Mouse (Mus musculus) bone marrow, adult 2 months (tissue): ENCODE measurements around the gene Alyref. TPM values are rescaled to one million over a fixed set of nuclear protein-coding genes. Genes with fewer than 3 reads are reported as not detected.
"Not testable (repeated sequence)": the region's sequence is repeated elsewhere in the genome, so short reads cannot be mapped to it uniquely, and the experiment has no call there.

Source experiments
- H3K27ac ChIP-seq: fragments of 200-500 bp; 2 replicates; pipeline ENCODE4 v1.5.1; 2012; ENCODE audit warnings: low read depth, mild to moderate bottlenecking, control low read depth, inconsistent platforms, low read length; ENCODE audit not compliant: control insufficient read depth, poor library complexity, insufficient read depth
- H3K4me1 ChIP-seq: fragments of 200-500 bp; 2 replicates; pipeline ENCODE4 v1.6.1; 2011; ENCODE audit warnings: low read length; ENCODE audit not compliant: control insufficient read depth, insufficient read depth
- H3K4me3 ChIP-seq: fragments of 200-500 bp; replicated peaks from 2 replicates; pipeline ENCODE3; 2011; ENCODE audit warnings: mild to moderate bottlenecking, low read depth, low read length, control low read depth; ENCODE audit not compliant: control insufficient read depth
- CTCF ChIP-seq: fragments of 200-500 bp; IDR thresholded peaks from 2 replicates; pipeline ENCODE4 v1.5.1; 2011; ENCODE audit warnings: low read length, control low read depth; ENCODE audit not compliant: control insufficient read depth, insufficient read depth
- POLR2A ChIP-seq: fragments of 200-500 bp; IDR thresholded peaks from 2 replicates; pipeline ENCODE4 v1.6.1; 2011; ENCODE audit warnings: low read depth, mild to moderate bottlenecking, control low read depth, low read length, borderline replicate concordance; ENCODE audit not compliant: control insufficient read depth
- WGBS: fragments of 180-500 bp; shearing (Covaris S2); methylation state at CpG from one replicate; pipeline ENCODE4 v1.1.7; 2018; 5-methylcytosine and 5-hydroxymethylcytosine counted together
- polyA plus RNA-seq: library from polyadenylated mRNA; stranded (reverse); fragments of >200 nt; gene quantifications from 2 replicates; pipeline ENCODE4 v1.2.4, GENCODE M21; 2011; ENCODE audit warnings: low replicate concordance; ENCODE audit not compliant: missing spikeins, insufficient read depth, insufficient read length

Gene Alyref
- polyA plus RNA-seq, 1 experiment, result 174 TPM

DNA sequence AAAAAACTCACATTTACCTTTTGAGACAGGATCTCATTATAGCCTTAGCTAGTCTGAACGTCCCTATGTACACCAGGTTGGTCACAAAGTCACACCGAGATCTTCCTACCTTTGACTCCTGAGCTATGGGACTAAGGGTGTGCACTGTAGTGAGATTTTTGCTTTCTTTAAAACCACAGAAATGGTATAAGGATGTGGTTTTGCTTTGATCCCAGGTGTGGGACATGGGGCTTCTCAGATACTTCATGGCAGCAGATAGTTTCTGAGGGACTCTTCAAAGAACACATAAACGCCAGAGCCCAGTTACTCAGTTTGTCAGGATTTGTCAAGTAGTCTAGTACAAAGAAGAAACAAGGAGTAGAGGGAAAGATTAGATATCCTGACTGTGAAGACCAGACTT lies 2.6 kb upstream of the Alyref start:
- Histone ChIP-seq H3K4me1 (peaks cover 6% of the 10 kb centered on the region), H3K27ac (no peak overlapping the region), H3K4me3 (no peak overlapping the region)
- WGBS, result 63% methylated on average over 3 of the region's 3 CpGs
- TF ChIP-seq POLR2A (no peak), CTCF (no peak)

DNA sequence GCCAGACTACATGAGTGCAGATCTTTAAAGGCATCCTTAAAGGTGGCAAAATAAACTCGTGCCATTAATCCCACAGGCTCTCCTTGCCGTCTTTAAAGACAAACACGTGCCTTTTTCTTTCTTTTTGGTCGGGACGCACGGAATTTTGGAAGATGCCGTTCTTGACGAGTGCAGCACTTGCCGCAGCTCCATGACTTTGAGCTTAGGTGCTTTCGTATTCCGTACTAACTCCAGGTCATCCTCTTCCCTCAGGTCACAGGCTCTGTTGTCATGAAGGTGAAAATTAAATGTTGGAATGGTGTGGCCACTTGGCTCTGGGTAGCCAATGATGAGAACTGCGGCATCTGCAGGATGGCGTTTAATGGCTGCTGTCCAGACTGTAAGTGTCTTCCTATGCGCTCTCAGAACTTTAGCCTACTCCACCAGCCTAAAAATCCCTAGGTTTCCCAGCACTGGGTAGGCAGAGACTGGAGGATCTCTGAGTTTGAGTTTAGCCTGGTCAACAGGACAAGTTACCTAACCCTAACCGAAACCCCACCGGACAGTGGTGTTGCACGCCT lies 905 bp upstream of the Alyref start:
- H3K27ac ChIP-seq, result peak overlapping the region; percentile 95
- 43% methylated on average over 17 of the region's 17 CpGs for WGBS
- peaks cover 6% of the 10 kb centered on the region for H3K4me1 ChIP-seq
- TF ChIP-seq CTCF (no peak), POLR2A (no peak)
- peak overlapping the region; percentile 83 for H3K4me3 ChIP-seq

GRCm38 (mm10) chr11:120597240-120598235 lies 627 bp downstream of the Alyref start:
- no peak for TF ChIP-seq POLR2A
- no peak for TF ChIP-seq CTCF
- Histone ChIP-seq H3K27ac (peak overlapping the region; percentile 95), H3K4me1 (peaks cover 6% of the 10 kb centered on the region), H3K4me3 (peak overlapping the region; percentile 95)
- 4% methylated on average over 96 of the region's 99 CpGs for WGBS

DNA sequence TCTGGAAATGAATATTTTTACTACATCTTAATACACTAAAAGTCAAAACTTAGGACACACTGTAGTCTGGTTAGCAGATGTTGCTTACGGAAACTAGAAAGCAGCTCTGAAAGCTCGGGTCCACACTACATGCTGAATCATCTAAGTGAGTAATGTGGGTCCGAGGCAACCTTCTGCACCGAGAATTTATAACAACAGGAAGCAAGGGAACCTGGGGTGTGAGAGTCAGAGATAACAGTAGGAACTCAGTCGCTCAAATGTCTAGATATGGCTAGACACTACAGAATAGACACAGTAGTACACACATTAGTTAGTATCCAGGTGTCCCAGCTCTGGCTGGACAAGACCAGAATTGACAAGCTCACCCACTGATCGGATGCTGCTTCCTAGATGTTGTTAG lies 9.6 kb downstream of the Alyref start:
- Histone ChIP-seq H3K4me3 (no peak overlapping the region), H3K27ac (no peak overlapping the region), H3K4me1 (no peaks in the 10 kb centered on the region)
- WGBS, result 34% methylated on average over 6 of the region's 6 CpGs
- TF ChIP-seq CTCF (no peak), POLR2A (no peak)

DNA sequence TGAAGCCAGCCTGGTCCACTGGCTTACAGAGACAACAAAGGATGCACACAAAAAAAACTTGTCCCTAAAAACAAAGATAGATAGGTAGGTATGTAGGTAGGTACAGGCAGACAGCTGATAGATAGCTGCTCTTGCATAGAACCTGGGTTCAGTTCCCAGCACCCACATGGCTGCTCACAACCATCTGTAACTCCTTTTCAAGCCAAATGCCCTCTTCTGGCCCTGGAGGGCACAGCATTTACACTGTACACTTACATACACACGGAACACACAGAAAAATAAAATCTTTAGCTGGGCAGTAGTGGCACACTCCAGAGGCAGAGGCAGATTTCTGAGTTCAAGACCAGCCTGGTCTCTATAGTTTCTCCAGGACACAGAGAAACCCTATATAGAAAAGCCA lies 14.2 kb downstream of the Alyref start:
- H3K4me1 ChIP-seq, result peaks cover 4% of the 10 kb centered on the region
- no peak for TF ChIP-seq CTCF
- TF ChIP-seq POLR2A, result no peak
- H3K27ac ChIP-seq, result no peak overlapping the region
- WGBS, result 88% methylated on average over 1 of the region's 1 CpGs
- no peak overlapping the region for H3K4me3 ChIP-seq

- not testable (repeated sequence) for H3K27ac ChIP-seq, H3K4me1 ChIP-seq, H3K4me3 ChIP-seq
- 96% methylated on average over 2 of the region's 2 CpGs for WGBS
Measured at GRCm38 (mm10) chr11:120582982-120583293, 15.2 kb downstream of the Alyref start.

DNA sequence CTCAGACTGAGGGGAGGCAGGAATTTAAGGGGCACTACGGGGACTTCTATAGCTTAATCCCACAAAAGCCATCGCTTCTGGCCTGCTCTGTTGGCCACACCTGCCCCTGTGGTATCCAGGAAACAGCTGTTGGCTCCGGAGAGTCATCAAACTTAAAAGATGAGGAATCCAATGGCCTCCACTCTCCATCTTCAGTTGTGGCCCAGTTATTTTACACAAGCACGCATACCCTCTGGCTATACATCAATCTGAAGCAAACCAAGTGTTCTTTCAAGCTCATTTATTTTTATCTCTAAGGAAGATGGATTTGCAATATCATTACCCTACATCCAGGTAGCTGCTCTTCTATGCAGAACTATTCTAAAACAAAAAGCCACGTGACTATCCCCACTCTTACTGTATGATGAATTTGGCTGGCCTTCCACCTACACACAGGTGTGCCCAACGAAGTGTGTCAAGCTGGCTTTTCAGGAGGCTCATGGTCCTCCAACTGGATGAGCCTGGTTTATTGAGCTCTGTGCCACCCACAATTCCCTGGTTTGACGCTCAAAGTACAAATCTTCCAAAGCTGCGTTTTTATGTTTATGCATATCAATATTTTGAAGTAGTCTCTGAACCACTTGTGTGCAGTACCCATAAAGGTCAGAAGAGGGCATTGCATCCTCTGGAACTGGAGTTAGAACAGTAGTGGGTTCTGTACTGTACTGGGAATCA lies 15.7 kb downstream of the Alyref start:
- TF ChIP-seq POLR2A (no peak), CTCF (no peak)
- WGBS, result 50% methylated on average over 8 of the region's 8 CpGs
- peak overlapping the region; percentile 97 for H3K27ac ChIP-seq
- H3K4me3 ChIP-seq, result peak overlapping the region; percentile 91
- H3K4me1 ChIP-seq, result peaks cover 4% of the 10 kb centered on the region
